In genomic region chr5:115347564-115347963, GRCm38 (mm10) we compare ENCODE assay signal across 8 mouse cellular contexts. TPM values are rescaled to one million over a fixed set of nuclear protein-coding genes. Genes with fewer than 3 reads are reported as not detected.
A peak's percentile ranks its signal among the peaks of the same experiment; 100 is the strongest.
DNase-seq lines count a peak whose midpoint lies in the region; ATAC-seq and TF ChIP-seq lines count a peak whose summit lies in the region.

No protein-coding gene starts in this region.

- H3K27me3 ChIP-seq in forebrain, embryonic 14.5 days (replicated peaks; ENCODE audit: control insufficient read depth, insufficient read depth, low read length), result no peaks in the 10 kb centered on the region
- no peaks in the 10 kb centered on the region for H3K27me3 ChIP-seq in lung, postnatal 0 days (replicated peaks; ENCODE audit: insufficient read depth, low read length)

- 1% methylated on average over 5 of the region's 5 CpGs for WGBS in forebrain, embryonic 14.5 days
- 0% methylated on average over 5 of the region's 5 CpGs for WGBS in lung, postnatal 0 days

- peak; percentile 88 for DNase-seq in ES-CJ7 (ENCODE audit: low read depth, low spot score)
- DNase-seq in c-Kit-positive CD71-positive TER-119-positive erythroid progenitor cells, embryonic 14.5 days (ENCODE audit: low spot score), result peak; percentile 94
- DNase-seq in forebrain, embryonic 14.5 days (ENCODE audit: low spot score), result peak; percentile 86
- peak; percentile 55 for DNase-seq in heart, postnatal 25 days (ENCODE audit: low spot score)
- peak; percentile 77 for DNase-seq in layer of hippocampus, adult 9-11 months
- peak; percentile 90 for DNase-seq in lung, postnatal 0 days (ENCODE audit: low spot score)
- peak; percentile 48 for DNase-seq in ovary, postnatal 10 days (ENCODE audit: low spot score)
- DNase-seq in thymus, postnatal 10 days (ENCODE audit: low spot score in 2 of 2), result peak; percentile 67 to 87

- intact Hi-C loops in heart, postnatal 25 days (cut with DNase I), result loop anchor here (5.0 kb wide), 2 partner anchors 160 to 215 kb away; partner anchors contain the start of gene Unc119b

- peak overlapping the region; percentile 98 for H3K4me2 ChIP-seq in forebrain, embryonic 14.5 days (ENCODE audit: low read length)
- peak overlapping the region; percentile 88 for H3K4me2 ChIP-seq in lung, postnatal 0 days (replicated peaks; ENCODE audit: low read depth, low read length)

- peaks cover 40% of the 10 kb centered on the region for H3K36me3 ChIP-seq in forebrain, embryonic 14.5 days (ENCODE audit: control insufficient read depth, insufficient read depth, low read length)
- H3K36me3 ChIP-seq in lung, postnatal 0 days (ENCODE audit: insufficient read depth, low read length), result 0 out of 2 replicates have a peak, but pooled peaks cover 13% of the 10 kb centered on the region

- H3K9me3 ChIP-seq in forebrain, embryonic 14.5 days (replicated peaks; ENCODE audit: control insufficient read depth, low read length), result 0 out of 2 replicates have a peak, but pooled peaks cover 2% of the 10 kb centered on the region
- no peaks in the 10 kb centered on the region for H3K9me3 ChIP-seq in lung, postnatal 0 days (ENCODE audit: low read length)

- TF ChIP-seq CTCF in lung, postnatal 0 days (IDR thresholded peaks at IDR 0.05), result peak; percentile 88

- no peak overlapping the region for H3K27ac ChIP-seq in forebrain, embryonic 14.5 days (ENCODE audit: low read depth, low read length)
- no peak overlapping the region for H3K27ac ChIP-seq in lung, postnatal 0 days (ENCODE audit: low read length)

- H3K4me3 ChIP-seq in forebrain, embryonic 14.5 days (ENCODE audit: low read depth, low read length), result peak overlapping the region; percentile 93
- peak overlapping the region; percentile 83; the same call in 1 of the 2 replicates for H3K4me3 ChIP-seq in lung, postnatal 0 days (ENCODE audit: low read depth, low read length)

- H3K9ac ChIP-seq in forebrain, embryonic 14.5 days (ENCODE audit: low read length), result peak overlapping the region; percentile 86; the same call in 1 of the 2 replicates
- 0 out of 2 replicates have a peak overlapping the region, but pooled peaks have one; percentile 0 for H3K9ac ChIP-seq in lung, postnatal 0 days (replicated peaks; ENCODE audit: low read depth)

- TF ChIP-seq EP300 in lung, postnatal 0 days (IDR thresholded peaks at IDR 0.05), result no peak; the same call in 1 of the 2 replicates

- peaks cover 12% of the 10 kb centered on the region for H3K4me1 ChIP-seq in forebrain, embryonic 14.5 days (ENCODE audit: control insufficient read depth, insufficient read depth, low read length)
- H3K4me1 ChIP-seq in lung, postnatal 0 days (ENCODE audit: insufficient read depth, low read depth, low read length), result peaks cover 7% of the 10 kb centered on the region; the same call in 1 of the 2 replicates

- ATAC-seq in forebrain, embryonic 14.5 days, result peak; percentile 30; the same call in 1 of the 2 replicates
- peak; percentile 63 for ATAC-seq in lung, postnatal 0 days

RNA-seq across cellular contexts. Expression of gene Cox6a1, which starts 1.2 kb away (rescaled TPM):
- polyA plus RNA-seq in forebrain, embryonic 14.5 days (2014; fragmentation: Nextera tagmentation; extraction: Ambion mirVana), result 1,083 and 1,200 TPM in 2 replicates
- 100 to 1,000 TPM; 282 to 287 TPM for total RNA-seq in heart, postnatal 25 days (2021)
- 819 and 1,023 TPM in 2 replicates for polyA plus RNA-seq in lung, postnatal 0 days (2015; fragmentation: Nextera tagmentation; extraction: Ambion mirVana)

RNA-seq across cellular contexts. Expression of gene Triap1, which starts 6.5 kb away (rescaled TPM):
- polyA plus RNA-seq in forebrain, embryonic 14.5 days (2014; fragmentation: Nextera tagmentation; extraction: Ambion mirVana), result 56.4 and 57.6 TPM in 2 replicates
- total RNA-seq in heart, postnatal 25 days (2021), result 10 to 100 TPM; 23.8 to 26.2 TPM
- 51.1 and 54.9 TPM in 2 replicates for polyA plus RNA-seq in lung, postnatal 0 days (2015; fragmentation: Nextera tagmentation; extraction: Ambion mirVana)

RNA-seq across cellular contexts. Expression of gene Gatc, which starts 6.6 kb away (rescaled TPM):
- 30.1 and 32.9 TPM in 2 replicates for polyA plus RNA-seq in forebrain, embryonic 14.5 days (2014; fragmentation: Nextera tagmentation; extraction: Ambion mirVana)
- total RNA-seq in heart, postnatal 25 days (2021), result 10 to 100 TPM; 16.9 to 17.6 TPM
- 10.1 and 10.4 TPM in 2 replicates for polyA plus RNA-seq in lung, postnatal 0 days (2015; fragmentation: Nextera tagmentation; extraction: Ambion mirVana)

RNA-seq across cellular contexts. Expression of gene Srsf9, which starts 20.6 kb away (rescaled TPM):
- 165 and 169 TPM in 2 replicates for polyA plus RNA-seq in forebrain, embryonic 14.5 days (2014; fragmentation: Nextera tagmentation; extraction: Ambion mirVana)
- 10 to 100 TPM; 18.5 to 20.6 TPM for total RNA-seq in heart, postnatal 25 days (2021)
- polyA plus RNA-seq in lung, postnatal 0 days (2015; fragmentation: Nextera tagmentation; extraction: Ambion mirVana), result 140 and 152 TPM in 2 replicates

RNA-seq across cellular contexts. Expression of gene Dynll1, which starts 46.8 kb away (rescaled TPM):
- 1,615 and 1,740 TPM in 2 replicates for polyA plus RNA-seq in forebrain, embryonic 14.5 days (2014; fragmentation: Nextera tagmentation; extraction: Ambion mirVana)
- total RNA-seq in heart, postnatal 25 days (2021), result 100 to 1,000 TPM in 1 of 2 experiments, 10 to 100 TPM in 1; 90.1 to 120 TPM
- 1,317 and 1,524 TPM in 2 replicates for polyA plus RNA-seq in lung, postnatal 0 days (2015; fragmentation: Nextera tagmentation; extraction: Ambion mirVana)
